Mouse (Mus musculus): ENCODE measurements around the gene Accsl.

The Accsl gene

DNA sequence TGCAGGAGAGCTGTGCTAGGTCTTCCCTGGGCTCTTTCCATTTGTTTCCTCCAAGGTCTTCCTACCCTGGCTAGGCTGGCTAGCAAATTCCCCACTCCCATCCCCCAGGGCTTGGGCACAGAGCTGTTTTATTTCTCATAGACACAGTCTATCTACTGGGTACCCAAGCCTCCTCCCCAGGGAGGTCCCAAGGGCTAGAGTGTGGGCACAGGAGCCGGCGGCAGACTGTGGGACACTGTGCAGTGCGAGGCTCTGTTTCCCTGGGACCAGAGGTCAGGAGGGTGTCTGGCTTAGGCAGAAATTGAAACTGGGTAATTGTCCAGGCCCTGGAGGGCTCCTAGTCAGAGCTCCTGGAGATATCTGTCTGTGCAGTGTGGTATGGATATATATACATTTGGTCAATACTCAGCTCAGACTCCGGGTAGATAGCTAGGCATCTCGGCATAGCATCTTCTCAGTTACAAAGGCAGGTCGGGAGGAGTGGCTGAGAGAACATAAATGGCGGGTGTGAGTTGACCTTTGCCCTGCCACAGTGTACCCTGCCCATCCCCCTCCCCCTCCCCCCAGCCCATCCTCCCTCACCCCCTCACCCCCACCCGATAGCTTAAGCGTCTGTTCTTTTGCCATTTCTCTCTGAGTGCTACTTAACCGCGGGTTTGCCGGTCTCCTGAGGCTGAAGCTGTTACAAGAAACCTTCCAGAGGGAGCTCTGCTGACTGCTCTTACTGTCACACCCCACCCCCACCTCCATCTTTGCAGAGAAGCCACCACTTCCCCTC lies 4.7 kb upstream of the Accsl start:
- peak; percentile 58 for DNase-seq

DNA sequence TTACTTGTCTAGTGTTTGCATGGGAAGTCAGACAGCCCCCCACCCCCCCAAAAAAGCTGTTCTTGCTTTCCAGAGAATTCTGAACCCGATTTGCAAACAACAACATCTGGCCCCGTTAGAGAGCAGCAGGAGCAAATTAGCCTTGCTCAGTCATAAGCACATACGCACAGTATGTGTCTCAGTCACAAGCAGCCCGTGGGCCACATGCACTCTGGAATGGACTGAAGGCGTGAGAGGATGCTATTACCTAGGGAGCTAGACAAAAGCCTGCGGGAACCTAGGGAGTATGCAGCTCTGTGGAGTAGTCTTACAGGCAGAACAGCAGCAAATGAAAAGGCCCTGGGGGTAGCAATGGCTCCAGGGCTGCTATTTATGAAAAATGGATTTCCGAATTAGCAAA lies 3.3 kb upstream of the Accsl start:
- DNase-seq: no peak

GRCm38 (mm10) chr2:93871411-93871925 lies 2.5 kb upstream of the Accsl start:
- no peak for DNase-seq

DNA sequence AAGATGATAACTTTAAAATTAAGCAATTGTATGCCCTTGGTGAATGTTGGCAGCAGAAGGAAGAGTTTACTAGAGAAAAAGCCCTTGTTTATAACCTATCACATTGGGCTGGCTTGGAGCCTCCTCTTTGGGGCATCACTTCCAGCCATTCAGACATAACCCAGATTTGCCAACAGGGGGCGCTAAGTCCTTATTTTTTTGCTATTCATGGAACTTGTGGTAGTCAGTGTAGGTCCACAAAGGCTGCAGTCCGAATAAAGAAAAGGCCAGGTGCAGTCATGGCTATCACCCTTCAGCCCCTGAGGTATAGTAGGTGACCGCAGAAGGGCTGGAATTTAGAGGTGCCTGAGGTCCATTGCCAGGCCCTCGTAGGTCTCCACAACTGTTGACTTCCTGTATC lies 1.9 kb upstream of the Accsl start:
- DNase-seq: peak; percentile 89

DNA sequence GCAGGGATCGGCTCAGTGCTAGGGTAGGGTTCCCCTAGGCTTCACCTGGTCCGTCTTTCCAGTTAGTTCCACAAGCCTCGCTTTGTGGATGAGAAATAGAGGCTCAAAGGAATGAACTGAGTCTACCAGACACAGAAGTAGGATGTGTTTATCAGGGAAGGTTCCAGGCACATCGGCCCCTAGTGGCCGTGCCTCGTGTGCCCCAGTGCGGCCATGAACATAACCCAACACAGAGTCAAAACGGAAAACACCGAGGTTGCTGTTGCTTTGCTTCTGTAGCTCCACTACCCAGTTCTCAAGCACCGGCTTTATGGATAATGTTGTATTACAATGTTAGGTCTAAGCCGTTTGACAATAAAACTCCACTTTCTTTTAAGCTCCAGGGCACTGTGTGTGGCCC lies 391 bp downstream of the Accsl start:
- DNase-seq: no peak

DNA sequence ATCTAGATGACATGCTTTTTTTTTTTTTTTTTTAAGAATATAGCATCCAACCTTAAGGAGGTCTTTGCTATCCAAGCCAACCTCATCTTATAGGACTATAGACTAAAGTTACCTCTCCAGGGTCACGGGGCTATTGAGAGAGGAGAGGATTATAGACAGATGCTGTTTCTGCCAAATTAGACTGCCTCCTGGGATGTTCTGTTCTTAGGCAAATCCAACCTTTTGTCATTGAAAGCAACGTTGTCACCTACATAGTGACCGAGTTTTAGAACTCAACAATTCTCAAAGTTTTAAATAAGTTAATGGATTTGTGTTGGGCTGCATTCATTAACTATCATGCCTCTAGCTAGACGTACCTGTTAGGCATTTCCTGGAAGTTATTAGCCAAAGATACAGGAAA lies 5.7 kb downstream of the Accsl start:
- no peak for DNase-seq

DNA sequence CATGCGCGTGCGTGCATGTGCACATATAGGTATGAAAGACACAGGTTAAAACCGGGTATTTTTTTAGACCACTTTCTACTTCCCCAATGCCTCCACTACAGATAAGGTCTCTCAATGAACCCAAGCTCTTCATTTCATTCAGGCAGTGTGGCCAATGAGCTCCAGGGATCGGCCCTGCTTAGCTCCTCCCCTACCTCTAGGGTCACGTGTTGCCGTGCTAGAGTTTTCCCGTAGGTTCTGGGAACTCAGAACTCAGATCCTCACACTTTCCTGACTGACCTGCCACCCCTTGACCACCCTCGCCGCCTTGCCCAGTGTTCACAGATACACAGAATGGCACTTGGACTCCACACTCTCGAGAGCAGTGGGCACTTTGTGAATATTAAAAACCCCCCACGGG lies 10.1 kb downstream of the Accsl start:
- DNase-seq: no peak

- no peak for DNase-seq
Observed at GRCm38 (mm10) chr2:93851303-93851702, 17.7 kb downstream of the Accsl start.

- DNase-seq: no peak
Observed at GRCm38 (mm10) chr2:93850317-93850944, 18.5 kb downstream of the Accsl start.

DNA sequence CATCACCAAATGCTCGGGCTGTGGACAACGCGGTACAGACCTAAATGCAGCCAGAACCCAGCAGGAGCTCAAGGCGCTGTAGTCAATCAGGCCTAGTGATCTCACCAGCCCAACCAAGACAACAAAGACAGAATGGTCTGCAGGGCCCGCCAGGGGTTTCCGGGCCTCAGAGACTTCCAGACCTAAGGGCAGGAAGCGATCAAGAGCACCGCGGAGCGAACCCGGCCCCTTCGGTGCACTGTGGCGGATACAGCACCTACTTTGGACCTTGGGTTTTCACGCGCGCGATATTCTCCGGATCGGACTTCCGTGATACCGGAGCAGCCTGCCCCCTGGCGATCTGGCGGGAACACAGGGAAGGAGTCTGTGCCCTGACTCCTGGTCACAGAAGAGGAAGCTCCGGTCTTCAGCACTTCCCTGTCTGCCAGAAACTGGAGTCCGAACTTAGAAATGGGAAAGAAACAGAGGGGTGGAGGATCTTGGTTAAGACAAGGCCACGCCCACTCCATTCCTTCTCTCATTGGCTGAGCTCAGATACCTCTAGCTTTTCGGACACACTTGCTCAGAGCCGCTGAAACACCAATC lies 19.4 kb downstream of the Accsl start, which contains the start of gene Accs:
Gene Accs (minus strand): TSS at position 439 of the 585 bp plus-strand sequence.
- DNase-seq: peak; percentile 91

- no peak for DNase-seq
Observed at GRCm38 (mm10) chr2:93841349-93841748, 27.6 kb downstream of the Accsl start.

GRCm38 (mm10) chr2:93840109-93840508 lies 28.8 kb downstream of the Accsl start:
- no peak for DNase-seq

DNA sequence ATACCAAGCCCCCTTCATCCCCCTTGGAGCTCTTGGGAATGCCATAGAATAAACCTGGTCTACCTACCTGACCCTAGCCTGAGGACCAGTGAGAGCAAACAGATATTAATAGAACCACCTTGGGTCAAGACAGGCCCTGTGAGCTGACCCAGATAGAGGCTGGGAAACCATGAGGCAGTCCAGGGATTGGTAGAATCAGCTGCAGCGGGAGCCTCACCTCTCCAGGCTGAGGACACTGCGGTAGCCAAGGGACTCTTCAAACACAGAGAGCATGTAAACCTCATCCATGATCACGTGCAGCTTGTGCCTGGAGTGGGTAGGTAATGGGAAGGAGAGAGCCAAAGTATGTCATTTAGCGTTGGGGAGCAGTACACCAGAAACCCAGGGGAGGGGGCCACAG lies 30.0 kb downstream of the Accsl start:
- no peak for DNase-seq

DNA sequence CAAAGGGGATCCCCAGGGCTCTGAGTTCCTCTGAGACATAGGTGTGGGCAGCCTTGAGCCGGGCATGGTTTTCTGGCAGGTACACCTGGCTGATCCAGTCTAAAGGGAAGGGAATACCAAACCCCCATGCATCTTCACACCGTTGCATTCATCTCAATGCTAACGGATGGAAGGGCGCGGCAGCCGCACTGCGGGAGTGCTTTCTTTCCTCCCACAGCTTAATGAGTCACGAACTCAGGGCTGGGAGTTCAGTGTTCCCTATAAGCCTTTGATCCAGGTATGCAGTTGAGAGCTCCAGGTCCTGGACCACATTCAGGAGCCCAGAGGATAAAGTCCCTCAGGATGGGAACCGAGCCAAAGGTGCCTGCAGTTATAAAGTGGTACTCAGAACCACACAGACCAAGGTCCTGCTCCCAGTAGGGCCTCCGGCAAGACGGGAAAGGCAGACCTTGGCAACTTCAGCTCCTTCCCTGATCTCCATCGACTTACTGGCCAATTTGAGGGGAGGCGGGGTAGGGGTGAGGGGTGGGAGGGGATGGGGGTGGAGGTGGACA lies 32.6 kb downstream of the Accsl start:
- DNase-seq: no peak

DNA sequence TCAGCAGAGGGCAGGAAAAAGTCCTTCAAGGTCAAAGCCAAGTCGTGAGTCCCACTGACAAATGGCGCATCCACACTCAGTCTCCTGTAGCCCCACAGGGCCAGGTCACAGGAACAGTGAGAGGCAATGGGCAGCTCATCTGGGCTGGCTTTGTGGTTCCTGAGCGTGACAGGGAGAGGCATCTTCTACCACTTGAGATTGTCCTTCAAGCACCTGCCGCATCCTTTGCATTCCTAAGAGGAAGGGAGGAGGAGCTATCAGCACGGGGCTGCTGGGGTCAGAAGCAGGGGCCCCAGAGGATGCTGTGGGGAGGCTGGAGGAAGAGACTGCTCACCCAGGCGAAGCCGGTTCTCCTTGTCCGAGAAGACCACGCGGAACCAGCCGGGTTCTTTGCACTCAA lies 33.4 kb downstream of the Accsl start:
- no peak for DNase-seq

DNA sequence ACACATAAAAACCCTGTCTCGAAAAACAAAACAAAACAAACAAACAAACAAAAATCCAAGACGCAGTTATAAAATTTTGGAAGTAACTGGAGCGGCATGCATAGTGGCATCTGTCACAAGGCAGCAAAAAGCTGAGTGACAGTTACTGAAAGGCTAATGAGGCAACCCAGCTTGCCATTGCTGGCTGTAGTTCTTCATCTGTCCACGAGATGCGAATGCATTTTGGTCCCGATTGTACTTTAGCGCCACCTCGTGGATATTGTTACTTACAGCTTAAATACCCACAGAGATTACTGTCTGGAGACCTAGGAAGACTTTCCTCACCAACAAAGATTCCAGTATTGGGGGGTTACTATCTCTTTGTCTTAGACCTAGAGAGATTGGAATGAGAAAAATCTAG lies 45.4 kb downstream of the Accsl start:
- DNase-seq: peak; percentile 90

- peak; percentile 92 for DNase-seq
Observed at GRCm38 (mm10) chr2:93822045-93822749, 46.8 kb downstream of the Accsl start, which contains the start of gene Ext2. TSS of gene Ext2 (minus strand) at chr2:93822568.

- DNase-seq: no peak
Observed at GRCm38 (mm10) chr2:93817791-93818190, 51.2 kb downstream of the Accsl start.

DNA sequence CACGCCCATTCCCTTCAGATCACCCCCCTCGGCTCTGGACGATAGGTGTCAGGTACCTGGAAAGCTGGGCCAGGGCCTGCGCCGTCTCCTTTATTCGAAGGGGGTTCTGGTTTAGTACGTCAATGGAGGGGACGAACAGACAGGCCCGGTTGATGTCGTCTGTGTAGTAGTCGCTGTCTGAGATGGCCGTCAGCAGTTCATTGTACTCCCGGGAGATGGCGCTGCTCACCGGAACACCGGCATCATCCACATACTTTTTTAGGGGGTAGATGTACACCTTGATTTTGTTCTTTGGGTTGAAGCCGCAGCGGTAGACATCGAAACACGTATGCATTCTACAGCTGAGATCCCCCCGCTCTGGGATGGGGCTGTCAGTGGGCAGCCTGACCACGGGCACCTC lies 55.6 kb downstream of the Accsl start:
- DNase-seq: no peak

DNA sequence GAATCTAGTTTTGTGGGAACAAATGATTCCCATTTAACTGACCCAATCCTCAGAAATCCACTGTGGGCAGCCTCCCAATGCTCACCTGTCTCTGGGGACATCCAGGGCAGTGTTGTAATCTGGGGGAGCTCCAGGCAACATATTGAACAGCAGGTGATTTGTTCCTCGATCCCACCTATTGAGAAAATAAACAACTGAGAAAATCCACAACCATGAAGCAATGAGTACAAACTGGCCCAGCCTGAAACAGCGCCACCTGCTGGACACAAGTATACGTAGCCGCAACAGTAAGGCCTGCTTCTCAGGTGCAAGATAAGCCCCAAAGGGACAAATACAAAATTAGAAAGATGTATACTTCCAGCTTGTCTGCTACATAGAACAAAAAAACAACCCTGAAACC lies 57.1 kb downstream of the Accsl start:
- DNase-seq: peak; percentile 70

DNA sequence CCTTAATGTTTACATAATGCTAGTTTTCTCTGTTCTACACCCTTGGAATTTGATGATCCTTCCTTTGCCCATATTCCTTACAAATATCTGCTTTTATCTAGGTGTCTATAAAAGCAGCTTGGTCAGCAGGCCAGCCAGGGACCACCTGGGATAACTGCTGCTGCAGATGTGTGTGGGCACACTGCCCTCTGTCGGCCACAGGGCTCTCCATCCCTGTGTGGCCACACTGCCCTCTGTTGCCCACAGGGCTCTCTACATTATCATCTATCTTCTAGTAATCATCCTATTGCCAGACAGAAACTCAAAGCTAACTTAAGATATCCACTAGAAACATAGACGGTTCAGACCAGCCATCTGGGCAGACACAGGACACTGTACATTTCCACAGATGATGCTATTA lies 59.0 kb downstream of the Accsl start:
- peak; percentile 68 for DNase-seq

- no peak for DNase-seq
Observed at GRCm38 (mm10) chr2:93808071-93808470, 60.9 kb downstream of the Accsl start.

DNA sequence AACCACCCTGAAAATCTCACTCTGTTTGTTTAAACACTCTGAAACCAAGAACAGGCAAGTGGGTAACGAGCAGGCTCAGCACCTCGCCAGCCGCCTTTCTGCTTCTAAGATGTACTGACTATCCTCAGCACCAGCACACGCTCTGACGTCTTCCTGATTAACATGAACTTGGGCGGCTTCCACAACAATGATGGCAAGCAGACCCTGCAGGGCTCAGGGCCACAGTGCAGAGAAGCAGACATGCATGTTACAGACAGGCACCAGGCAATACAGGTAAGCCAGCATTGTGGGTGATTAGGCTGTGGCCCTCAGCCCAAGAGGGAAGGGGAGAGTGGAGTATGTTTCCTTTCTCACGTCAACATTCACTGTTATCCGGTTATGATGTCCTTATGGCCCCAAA lies 61.5 kb downstream of the Accsl start:
- no peak for DNase-seq
